Mouse (Mus musculus): ENCODE results near the gene Dip2b.

- no peak for TF ChIP-seq CTCF (IDR thresholded peaks at IDR 0.05; ENCODE audit: insufficient read depth, low read depth, low read length)
- TF ChIP-seq POLR2A (IDR thresholded peaks at IDR 0.05; ENCODE audit: insufficient read depth, low read depth, low read length): no peak
Measured at GRCm38 (mm10) chr15:100184821-100185496, 146.5 kb downstream of the Dip2b start.

All from olfactory bulb, adult 2 months (tissue).